Mouse (Mus musculus) bone marrow macrophage, adult 2 months (primary cell): ENCODE measurements around the gene E2f6.

Experiments used
- CTCF ChIP-seq: IDR thresholded peaks from 2 replicates; pipeline ENCODE4 v1.5.1; 2012; ENCODE audit warnings: low read depth, mild to moderate bottlenecking, low read length, moderate library complexity
- POLR2A ChIP-seq: IDR thresholded peaks from 2 replicates; pipeline ENCODE4 v1.6.1; 2012; ENCODE audit warnings: mild to moderate bottlenecking, low read depth, low read length, borderline replicate concordance

- TF ChIP-seq CTCF (no peak), POLR2A (no peak)
Observed at GRCm38 (mm10) chr12:16820761-16821160, 10.0 kb downstream of the E2f6 start.
